Mouse (Mus musculus) embryonic facial prominence, embryonic 14.5 days (tissue): ENCODE data around the gene Heatr1. TPM values are rescaled to one million over a fixed set of nuclear protein-coding genes. Genes with fewer than 3 reads are reported as not detected.
A peak's percentile ranks its signal among the peaks of the same experiment; 100 is the strongest.

Source experiments
- ATAC-seq: fragments of 200-750 bp; cut with Nextera tagmentation; 2 replicates; pipeline ENCODE4 v1.8.0; 2017; ENCODE audit warnings: low read depth, moderate number of reproducible peaks, moderate TSS enrichment
- DNase-seq: peaks from one replicate; pipeline ENCODE4 v3.0.0-alpha.2; 2015; ENCODE audit warnings: low spot score
- H3K27ac ChIP-seq: fragments of 300-500 bp; sonication (generic); replicated peaks from 2 replicates; pipeline ENCODE4 v1.5.1; 2014; ENCODE audit warnings: low read depth, mild to moderate bottlenecking, low read length, moderate library complexity
- H3K27me3 ChIP-seq: fragments of 300-500 bp; sonication (generic); replicated peaks from 2 replicates; pipeline ENCODE4 v1.6.1; 2014; ENCODE audit warnings: low read length; ENCODE audit not compliant: control insufficient read depth, insufficient read depth
- H3K36me3 ChIP-seq: fragments of 300-500 bp; sonication (generic); 2 replicates; pipeline ENCODE4 v1.6.1; 2014; ENCODE audit warnings: low read length, mixed read lengths; ENCODE audit not compliant: control insufficient read depth, insufficient read depth
- H3K4me1 ChIP-seq: fragments of 300-500 bp; sonication (generic); 2 replicates; pipeline ENCODE4 v1.6.1; 2014; ENCODE audit warnings: antibody characterized with exemption, low read length; ENCODE audit not compliant: control insufficient read depth, insufficient read depth
- H3K4me2 ChIP-seq: fragments of 300-500 bp; sonication (generic); 2 replicates; pipeline ENCODE4 v1.6.1; 2014; ENCODE audit warnings: low read depth, mild to moderate bottlenecking, low read length, moderate library complexity, mixed read lengths
- H3K4me3 ChIP-seq: fragments of 300-500 bp; sonication (generic); 2 replicates; pipeline ENCODE4 v1.5.1; 2014; ENCODE audit warnings: low read depth, mild to moderate bottlenecking, low read length
- H3K9ac ChIP-seq: fragments of 300-500 bp; sonication (generic); 2 replicates; pipeline ENCODE4 v1.6.1; 2014; ENCODE audit warnings: low read depth, mild to moderate bottlenecking, low read length, moderate library complexity, mixed read lengths
- H3K9me3 ChIP-seq: fragments of 300-500 bp; sonication (generic); 2 replicates; pipeline ENCODE4 v1.6.1; 2016; ENCODE audit warnings: low read length; ENCODE audit not compliant: control insufficient read depth
- WGBS: fragments of 180-500 bp; shearing (Covaris S2); extraction: QIAGEN DNeasy Blood & Tissue Kit; methylation state at CpG from one replicate; pipeline ENCODE4 v1.1.7; 2014; 5-methylcytosine and 5-hydroxymethylcytosine counted together
- polyA plus RNA-seq: library from polyadenylated mRNA; unstranded; fragments of >200 nt; fragmentation: Nextera tagmentation; extraction: Ambion mirVana; gene quantifications from 2 replicates; pipeline ENCODE4 v1.2.1, GENCODE M21; 2014

The Heatr1 gene
- polyA plus RNA-seq, 1 experiment from 2014 or later, result 21.0 TPM

DNA sequence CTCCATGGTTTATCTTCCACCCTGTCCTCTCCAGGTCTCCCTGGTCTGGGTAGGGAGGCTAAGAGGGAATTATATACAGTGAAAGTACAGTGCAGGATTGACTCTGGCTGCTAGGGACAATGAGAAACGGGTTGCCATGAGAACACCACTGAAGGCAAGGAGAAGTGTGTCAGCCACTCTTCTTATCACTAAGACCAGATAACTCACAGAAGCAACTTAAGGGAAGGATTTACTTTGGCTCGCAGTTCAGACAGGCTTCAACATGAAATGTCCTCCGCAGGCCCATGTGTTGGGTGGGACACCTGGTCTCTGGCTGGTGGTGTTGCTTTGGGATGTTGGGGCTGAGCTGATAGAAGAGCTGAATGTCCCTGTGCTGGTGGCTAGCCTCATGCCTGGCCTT is 22.1 kb upstream of the Heatr1 start:
- 85% methylated on average over 3 of the region's 3 CpGs for WGBS

DNA sequence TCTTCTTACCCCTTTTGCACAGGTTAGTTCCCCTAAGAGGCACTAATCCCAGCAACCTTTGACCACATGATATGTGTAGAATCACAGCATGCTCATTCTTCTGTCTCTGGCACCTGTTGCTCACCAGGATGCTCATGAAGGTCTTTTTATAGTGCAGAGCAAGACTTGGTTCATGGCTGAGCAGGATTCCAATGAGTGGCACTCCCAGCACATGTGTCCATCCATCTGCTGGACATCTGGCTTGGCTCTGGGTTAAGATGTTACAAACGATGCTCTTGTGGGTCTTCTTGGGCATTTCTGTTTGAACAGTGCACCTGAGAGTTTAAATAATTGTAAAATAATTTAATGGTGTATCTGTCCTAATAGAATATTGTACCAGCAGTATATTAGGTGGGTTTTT is 18.0 kb upstream of the Heatr1 start:
- Histone ChIP-seq H3K4me2 (no peak overlapping the region), H3K4me3 (no peak overlapping the region), H3K4me1 (no peaks in the 10 kb centered on the region), H3K27me3 (no peaks in the 10 kb centered on the region), H3K9ac (no peak overlapping the region), H3K9me3 (no peaks in the 10 kb centered on the region), H3K27ac (no peak overlapping the region), H3K36me3 (no peaks in the 10 kb centered on the region)
- DNase-seq (no peak), ATAC-seq (no peak)
- WGBS, result 23% methylated on average over 1 of the region's 1 CpGs

More for the DNA sequence above, 22.1 kb upstream of the Heatr1 start:
- ATAC-seq (no peak), DNase-seq (no peak)
- H3K36me3 ChIP-seq, result no peaks in the 10 kb centered on the region
- H3K4me1 ChIP-seq, result no peaks in the 10 kb centered on the region
- no peak overlapping the region for H3K4me3 ChIP-seq
- no peak overlapping the region for H3K9ac ChIP-seq
- no peak overlapping the region for H3K4me2 ChIP-seq
- no peaks in the 10 kb centered on the region for H3K9me3 ChIP-seq
- no peak overlapping the region for H3K27ac ChIP-seq
- H3K27me3 ChIP-seq, result no peaks in the 10 kb centered on the region

DNA sequence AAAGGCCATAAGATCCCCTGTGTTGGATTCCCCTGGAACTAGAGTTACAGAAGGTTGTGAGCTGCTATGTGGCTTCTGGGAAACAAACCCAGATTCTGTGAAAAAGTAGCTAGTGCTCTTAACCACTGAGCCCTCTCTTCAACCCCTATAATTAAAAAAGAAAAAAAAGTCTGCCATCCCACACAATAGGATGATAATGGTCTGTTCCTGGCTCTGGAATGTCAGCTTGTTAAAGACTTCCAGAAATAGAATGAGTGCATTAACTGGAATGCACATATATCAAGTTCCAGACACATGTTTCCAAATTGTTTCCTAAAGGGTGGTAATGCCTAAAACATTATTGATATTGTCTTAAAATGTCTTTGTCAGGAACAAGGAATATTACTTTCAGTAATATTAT is 10.0 kb upstream of the Heatr1 start:
- H3K27me3 ChIP-seq, result no peaks in the 10 kb centered on the region
- H3K4me2 ChIP-seq, result no peak overlapping the region
- 0 out of 2 replicates have a peak, but pooled peaks have one; percentile 62 for ATAC-seq
- no peak overlapping the region for H3K4me3 ChIP-seq
- no peak overlapping the region for H3K27ac ChIP-seq
- no peaks in the 10 kb centered on the region for H3K9me3 ChIP-seq
- DNase-seq, result peak; percentile 45
- no peaks in the 10 kb centered on the region for H3K36me3 ChIP-seq
- no peak overlapping the region for H3K9ac ChIP-seq
- H3K4me1 ChIP-seq, result no peaks in the 10 kb centered on the region

DNA sequence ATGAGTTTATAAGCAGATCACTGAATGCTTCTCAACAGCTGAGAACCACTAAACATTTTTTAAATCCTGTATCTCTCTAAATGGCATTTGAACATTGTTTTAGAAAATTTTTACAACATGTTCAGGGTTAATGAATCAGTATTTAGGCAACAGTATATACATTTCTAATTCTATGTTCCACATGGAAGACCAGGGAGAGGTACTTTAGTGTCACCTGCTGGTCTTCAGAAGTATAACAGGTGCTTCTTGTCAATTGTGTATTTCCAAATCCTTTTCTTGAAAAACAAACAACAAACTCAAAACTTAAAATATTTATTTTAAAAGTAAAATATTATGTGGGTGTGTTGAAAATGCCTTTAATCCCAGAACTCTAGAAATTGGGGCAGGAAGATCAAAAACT is 8.5 kb upstream of the Heatr1 start:
- no peak overlapping the region for H3K9ac ChIP-seq
- H3K27me3 ChIP-seq, result no peaks in the 10 kb centered on the region
- ATAC-seq (no peak), DNase-seq (peak; percentile 71)
- H3K4me1 ChIP-seq, result no peaks in the 10 kb centered on the region
- H3K4me3 ChIP-seq, result no peak overlapping the region
- no peak overlapping the region for H3K4me2 ChIP-seq
- no peaks in the 10 kb centered on the region for H3K9me3 ChIP-seq
- H3K36me3 ChIP-seq, result no peaks in the 10 kb centered on the region
- no peak overlapping the region for H3K27ac ChIP-seq

DNA sequence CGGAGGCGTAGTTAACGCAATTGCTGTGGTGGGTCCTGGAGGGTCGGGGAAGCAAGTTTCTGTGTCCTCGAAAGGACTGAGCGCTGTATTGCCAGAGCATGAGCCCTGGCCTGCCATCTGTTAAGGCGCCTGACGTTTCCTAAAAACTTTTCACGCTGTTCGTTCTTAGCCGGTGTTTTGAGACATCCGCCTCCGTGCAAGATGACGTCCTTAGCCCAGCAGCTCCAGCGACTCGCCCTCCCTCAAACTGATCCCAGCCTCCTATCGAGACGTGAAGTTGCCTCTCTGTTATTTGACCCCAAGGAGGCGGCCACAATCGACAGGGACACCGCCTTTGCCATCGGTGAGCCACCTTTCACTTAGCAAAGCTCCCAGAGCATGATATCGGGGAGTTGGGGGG is 744 bp downstream of the Heatr1 start:
- H3K27me3 ChIP-seq, result no peaks in the 10 kb centered on the region
- peaks cover 5% of the 10 kb centered on the region for H3K4me1 ChIP-seq
- DNase-seq (no peak), ATAC-seq (peak; percentile 27; the same call in 1 of the 2 replicates)
- no peak overlapping the region for H3K27ac ChIP-seq
- H3K36me3 ChIP-seq, result peaks cover 32% of the 10 kb centered on the region
- under 1% methylated on average over 23 of the region's 23 CpGs for WGBS
- H3K4me2 ChIP-seq, result peak overlapping the region; percentile 89
- peak overlapping the region; percentile 90 for H3K4me3 ChIP-seq
- H3K9me3 ChIP-seq, result no peaks in the 10 kb centered on the region
- H3K9ac ChIP-seq, result peak overlapping the region; percentile 75

DNA sequence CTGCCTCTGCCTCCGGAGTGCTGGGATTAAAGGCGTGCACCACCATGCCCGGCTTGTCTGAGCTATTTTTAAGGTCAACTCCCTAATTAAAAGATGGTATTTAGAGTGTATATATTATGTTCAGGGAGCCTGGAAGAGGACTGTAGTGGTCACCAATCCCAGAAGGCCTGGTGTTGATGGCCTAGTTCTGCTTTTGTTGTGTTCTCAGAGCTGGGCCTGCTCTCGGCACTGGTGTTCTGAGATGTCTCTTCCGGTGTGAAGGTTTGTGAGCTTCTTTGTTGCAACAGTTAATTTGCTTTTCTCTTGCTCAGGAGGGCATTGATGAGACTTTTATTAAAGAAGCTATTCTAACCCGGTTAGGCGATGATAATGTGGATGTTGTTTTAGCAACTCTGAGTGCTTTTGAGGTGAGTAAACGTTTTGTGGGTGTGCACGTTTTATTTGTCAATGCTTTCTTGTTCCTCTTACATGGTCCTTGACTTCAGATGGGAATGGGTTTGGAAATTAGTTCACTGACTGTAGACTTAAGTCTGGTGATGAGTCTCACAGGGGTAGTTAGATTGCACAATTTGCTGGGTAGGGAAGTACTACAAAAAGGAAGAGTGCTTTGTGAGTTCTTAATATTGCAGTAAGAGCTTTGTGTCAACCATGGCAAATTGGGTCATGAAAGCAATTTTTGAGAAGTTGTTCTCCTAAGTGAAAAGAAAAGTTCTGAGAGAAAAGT is 13.7 kb downstream of the Heatr1 start:
- Histone ChIP-seq H3K36me3 (peaks cover 82% of the 10 kb centered on the region), H3K27ac (no peak overlapping the region), H3K4me1 (no peaks in the 10 kb centered on the region), H3K9me3 (no peaks in the 10 kb centered on the region), H3K4me3 (no peak overlapping the region), H3K4me2 (no peak overlapping the region), H3K27me3 (no peaks in the 10 kb centered on the region), H3K9ac (no peak overlapping the region)
- DNase-seq (no peak), ATAC-seq (no peak)
- WGBS, result 90% methylated on average over 9 of the region's 9 CpGs

DNA sequence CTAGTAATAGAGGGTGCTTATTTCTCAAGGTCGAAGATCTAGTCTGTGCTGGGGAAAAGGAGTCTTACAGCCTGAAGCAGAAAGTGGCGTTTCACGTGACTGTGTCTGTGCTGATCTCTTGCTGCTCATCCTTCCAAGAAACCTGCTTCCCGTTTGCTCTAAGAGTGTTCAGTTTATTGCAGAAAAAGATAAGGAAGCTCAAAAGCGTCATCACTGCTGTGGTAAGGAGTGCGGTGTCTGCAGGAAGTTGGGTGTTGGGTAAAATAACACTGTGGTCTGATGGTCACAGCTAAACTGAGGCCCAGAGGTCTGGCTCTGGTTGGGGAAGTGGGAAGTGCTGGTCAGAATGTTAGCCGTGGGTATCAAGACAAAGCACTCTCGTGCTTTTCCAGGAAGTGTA is 17.2 kb downstream of the Heatr1 start:
- Histone ChIP-seq H3K4me1 (no peaks in the 10 kb centered on the region), H3K36me3 (peaks cover 88% of the 10 kb centered on the region), H3K4me3 (no peak overlapping the region), H3K9me3 (no peaks in the 10 kb centered on the region), H3K27ac (no peak overlapping the region), H3K9ac (no peak overlapping the region), H3K27me3 (no peaks in the 10 kb centered on the region), H3K4me2 (no peak overlapping the region)
- peak; percentile 13 for DNase-seq
- ATAC-seq, result no peak
- WGBS, result 91% methylated on average over 8 of the region's 8 CpGs

DNA sequence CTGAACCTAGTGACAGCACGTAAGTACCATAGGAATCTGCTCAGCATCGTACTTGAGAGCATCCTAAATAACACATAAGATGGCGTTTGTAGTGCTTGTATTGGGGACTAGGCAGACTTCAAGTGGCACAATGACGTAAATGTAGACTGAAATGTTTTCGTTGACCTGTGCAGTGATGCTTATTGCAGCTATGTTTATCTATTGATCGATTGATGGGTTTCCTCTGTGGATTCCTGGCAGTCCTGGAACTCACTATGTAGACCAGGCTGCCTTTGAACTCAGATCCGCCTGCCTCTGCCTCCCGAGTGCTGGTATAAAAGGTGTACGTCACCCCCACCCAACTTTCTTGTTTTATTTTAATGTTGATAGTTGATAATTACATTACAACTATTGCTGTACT is 25.8 kb downstream of the Heatr1 start:
- Histone ChIP-seq H3K36me3 (peaks cover 96% of the 10 kb centered on the region), H3K9ac (no peak overlapping the region), H3K27me3 (no peaks in the 10 kb centered on the region), H3K4me3 (no peak overlapping the region), H3K27ac (no peak overlapping the region), H3K4me1 (no peaks in the 10 kb centered on the region), H3K4me2 (no peak overlapping the region), H3K9me3 (no peaks in the 10 kb centered on the region)
- DNase-seq (no peak), ATAC-seq (no peak)
- 93% methylated on average over 9 of the region's 9 CpGs for WGBS

DNA sequence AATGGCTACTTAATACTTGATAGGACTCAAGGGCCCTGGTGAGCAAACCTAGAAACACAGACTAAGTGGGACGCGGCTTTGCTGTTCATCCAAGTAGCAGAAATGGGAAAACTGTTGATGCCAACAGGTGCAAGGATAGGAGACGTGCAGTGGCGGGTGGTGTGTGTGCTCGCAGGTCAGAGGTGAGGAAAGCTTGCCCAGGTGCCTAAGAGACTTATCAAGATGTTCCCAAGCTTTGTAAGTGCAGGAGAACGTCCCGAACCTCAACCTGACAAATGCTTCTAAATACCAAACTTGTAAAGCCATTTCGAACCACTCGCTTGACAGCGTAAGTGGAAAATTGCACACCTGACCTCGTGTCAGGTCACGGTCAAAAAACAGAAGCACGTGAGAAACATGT is 33.7 kb downstream of the Heatr1 start:
- 96% methylated on average over 13 of the region's 13 CpGs for WGBS
- DNase-seq (no peak), ATAC-seq (no peak)
- Histone ChIP-seq H3K36me3 (peaks cover 94% of the 10 kb centered on the region), H3K9me3 (no peaks in the 10 kb centered on the region), H3K9ac (no peak overlapping the region), H3K4me2 (no peak overlapping the region), H3K27me3 (no peaks in the 10 kb centered on the region), H3K27ac (no peak overlapping the region), H3K4me3 (no peak overlapping the region), H3K4me1 (no peaks in the 10 kb centered on the region)
